Mouse (Mus musculus): ENCODE results near the gene 1700006A11Rik. TPM values are rescaled to one million over a fixed set of nuclear protein-coding genes. Genes with fewer than 3 reads are reported as not detected.

The 1700006A11Rik gene
- not detected for polyA plus RNA-seq (2017; shearing (Covaris generic))

GRCm38 (mm10) chr3:124425940-124426339, at the start of gene 1700006A11Rik:
Gene 1700006A11Rik, minus strand, starts transcription at chr3:124426040.

Other genes with a start within 250 kb of the 1700006A11Rik start
- gene Tram1l1, start 105.2 kb downstream of the 1700006A11Rik start, polyA plus RNA-seq (2017; shearing (Covaris generic)): not detected
- not detected for gene 1700003H04Rik, start 155.1 kb upstream of the 1700006A11Rik start, polyA plus RNA-seq (2017; shearing (Covaris generic))

Data from activated CD4-positive, CD25-positive, alpha-beta regulatory T cell, adult 9 weeks (primary cell).